Mouse (Mus musculus) midbrain, embryonic 16.5 days (tissue): ENCODE data around the gene Ski. TPM values are rescaled to one million over a fixed set of nuclear protein-coding genes. Genes with fewer than 3 reads are reported as not detected.

Experiments used
- ATAC-seq: fragments of 200-750 bp; cut with Nextera tagmentation; 2 replicates; pipeline ENCODE4 v1.8.0; 2017; ENCODE audit warnings: moderate TSS enrichment
- H3K27ac ChIP-seq: fragments of 300-500 bp; sonication (generic); 2 replicates; pipeline ENCODE4 v1.5.1; 2014; ENCODE audit warnings: mild to moderate bottlenecking, low read length, mixed read lengths
- H3K27me3 ChIP-seq: fragments of 300-500 bp; sonication (generic); 2 replicates; pipeline ENCODE4 v1.6.1; 2014; ENCODE audit warnings: low read depth, low read length, mixed read lengths; ENCODE audit not compliant: control insufficient read depth, insufficient read depth
- H3K36me3 ChIP-seq: fragments of 300-500 bp; sonication (generic); 2 replicates; pipeline ENCODE4 v1.6.1; 2014; ENCODE audit warnings: mild to moderate bottlenecking, low read length, moderate library complexity, mixed read lengths; ENCODE audit not compliant: control insufficient read depth, insufficient read depth
- H3K4me1 ChIP-seq: fragments of 300-500 bp; sonication (generic); 2 replicates; pipeline ENCODE4 v1.6.1; 2014; ENCODE audit warnings: mild to moderate bottlenecking, low read length, mixed read lengths; ENCODE audit not compliant: control insufficient read depth, insufficient read depth
- H3K4me2 ChIP-seq: fragments of 300-500 bp; sonication (generic); 2 replicates; pipeline ENCODE4 v1.6.1; 2014; ENCODE audit warnings: mild to moderate bottlenecking, low read length, mixed read lengths
- H3K4me3 ChIP-seq: fragments of 300-500 bp; sonication (generic); 2 replicates; pipeline ENCODE4 v1.5.1; 2014; ENCODE audit warnings: low read depth, mild to moderate bottlenecking, low read length, moderate library complexity, mixed read lengths
- H3K9ac ChIP-seq: fragments of 300-500 bp; sonication (generic); 2 replicates; pipeline ENCODE4 v1.6.1; 2014; ENCODE audit warnings: low read depth, low read length, mixed read lengths
- H3K9me3 ChIP-seq: fragments of 300-500 bp; sonication (generic); replicated peaks from 2 replicates; pipeline ENCODE4 v1.6.1; 2014; ENCODE audit warnings: mild to moderate bottlenecking, low read length, mixed read lengths; ENCODE audit not compliant: control insufficient read depth, poor library complexity, severe bottlenecking
- WGBS: fragments of 180-500 bp; shearing (Covaris S2); extraction: QIAGEN DNeasy Blood & Tissue Kit; methylation state at CpG from one replicate; pipeline ENCODE4 v1.1.7; 2014; 5-methylcytosine and 5-hydroxymethylcytosine counted together
- polyA plus RNA-seq: library from polyadenylated mRNA; unstranded; fragments of >200 nt; fragmentation: Nextera tagmentation; extraction: Ambion mirVana; gene quantifications from 2 replicates; pipeline ENCODE4 v1.2.1, GENCODE M21; 2015

Gene Ski
- polyA plus RNA-seq, 1 experiment from 2014 or later, result 9.6 TPM

DNA sequence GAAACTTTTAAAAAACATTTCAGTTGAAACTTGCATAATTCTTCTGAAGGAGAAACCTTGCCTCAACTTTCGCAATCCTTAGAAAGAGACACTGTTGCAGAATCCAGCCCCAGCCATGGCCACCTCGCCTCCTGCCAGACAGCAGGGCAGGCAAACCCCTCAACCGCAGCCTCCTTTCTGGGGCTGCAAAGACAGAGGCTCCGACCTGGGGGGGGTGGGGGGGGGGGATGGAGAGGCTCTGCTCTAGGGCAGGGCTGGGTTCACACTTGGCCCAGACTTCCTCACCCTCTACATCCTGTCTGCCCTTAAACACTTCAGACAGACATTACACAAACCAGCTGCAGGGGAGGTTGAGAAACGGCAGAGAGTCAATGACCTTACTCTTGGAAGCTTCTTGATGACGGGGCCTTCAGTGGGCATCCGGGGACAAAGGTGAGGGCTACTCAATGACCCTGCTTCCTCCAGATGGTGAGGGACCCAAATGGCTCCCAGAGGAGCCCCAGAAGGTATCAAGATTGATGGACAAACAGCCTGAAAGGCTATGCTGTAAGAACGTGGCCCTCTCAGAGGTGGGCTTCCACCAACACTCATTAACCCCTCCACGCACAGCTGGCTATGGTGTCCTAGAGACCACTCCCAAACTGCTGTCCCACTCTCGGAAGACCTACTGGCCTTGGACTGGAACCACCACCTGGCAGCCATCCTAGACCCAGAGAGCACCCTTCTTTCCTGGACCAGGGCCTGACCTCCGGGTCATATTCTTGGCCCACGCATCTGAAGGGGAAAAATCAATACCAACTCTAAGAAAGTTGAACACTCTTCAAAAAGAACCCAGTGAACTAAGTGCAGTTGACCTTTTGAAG, 4.9 kb downstream of the Ski start:
- Histone ChIP-seq H3K27ac (no peak overlapping the region), H3K4me3 (no peak overlapping the region), H3K27me3 (no peaks in the 10 kb centered on the region), H3K4me1 (peaks cover 71% of the 10 kb centered on the region), H3K9me3 (no peaks in the 10 kb centered on the region), H3K9ac (no peak overlapping the region), H3K36me3 (no peaks in the 10 kb centered on the region), H3K4me2 (no peak overlapping the region)
- WGBS, result 77% methylated on average over 12 of the region's 12 CpGs
- no peak for ATAC-seq

DNA sequence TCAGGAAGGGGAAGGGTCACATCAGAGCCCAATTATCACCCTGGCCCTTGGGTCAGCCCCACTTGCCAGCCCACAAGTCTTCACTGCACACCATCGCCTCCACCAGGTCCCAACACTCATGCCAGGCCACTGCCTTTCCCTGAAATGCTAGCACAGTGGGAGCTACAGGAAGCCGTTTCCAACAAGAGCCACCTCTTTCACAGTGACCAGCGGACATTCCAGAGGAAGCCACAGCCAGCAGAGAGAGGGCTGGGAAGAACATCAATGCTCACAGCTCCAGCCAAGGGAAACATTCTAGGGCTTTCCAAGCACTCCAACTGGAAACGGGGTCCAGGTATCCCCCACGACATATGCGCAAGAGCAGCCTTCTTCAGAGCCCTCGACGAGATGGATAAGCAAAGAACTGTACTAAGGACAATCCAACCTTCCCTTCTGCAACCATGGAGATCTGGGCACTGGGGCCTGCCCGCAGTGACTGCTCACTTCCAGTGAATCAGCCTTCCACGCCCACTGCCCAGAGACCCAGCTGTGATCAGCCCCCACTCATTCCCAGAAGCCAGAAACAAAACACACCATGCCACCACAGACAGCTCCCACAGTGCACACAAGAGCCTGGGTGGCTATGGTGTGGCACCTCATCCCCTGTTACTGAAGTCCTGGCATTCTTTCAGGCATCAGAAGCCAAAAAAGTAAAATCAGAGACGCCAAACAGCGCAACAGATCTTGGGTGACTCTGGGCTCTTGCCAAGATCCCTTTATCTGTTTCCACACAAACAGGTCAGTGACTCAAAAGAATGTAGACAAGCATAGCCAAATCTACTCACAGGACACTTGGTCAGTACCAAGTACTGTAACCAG, 6.4 kb downstream of the Ski start:
- Histone ChIP-seq H3K27me3 (no peaks in the 10 kb centered on the region), H3K9me3 (no peaks in the 10 kb centered on the region), H3K4me1 (peaks cover 67% of the 10 kb centered on the region), H3K36me3 (no peaks in the 10 kb centered on the region), H3K9ac (no peak overlapping the region), H3K27ac (peak overlapping the region; percentile 15; the same call in 1 of the 2 replicates), H3K4me3 (no peak overlapping the region), H3K4me2 (no peak overlapping the region)
- 68% methylated on average over 12 of the region's 12 CpGs for WGBS
- no peak for ATAC-seq

DNA sequence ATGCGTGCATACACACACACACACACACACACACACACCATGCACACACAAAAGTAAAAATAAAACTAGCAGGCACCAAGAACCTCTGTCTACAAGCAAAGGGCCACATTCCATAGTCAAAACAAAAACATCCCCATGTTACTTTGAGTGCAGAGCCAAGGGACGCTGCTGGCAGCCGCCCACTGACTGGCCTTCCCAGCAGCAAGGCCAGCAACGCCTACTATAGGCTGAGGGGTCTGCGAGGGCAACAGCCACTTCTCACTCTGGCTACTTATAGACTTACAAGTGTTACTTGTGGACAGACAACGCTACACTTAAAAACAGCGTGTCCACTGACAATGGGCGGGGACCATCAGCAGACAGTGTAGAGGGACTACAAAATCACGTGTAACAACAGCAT, 7.2 kb downstream of the Ski start:
- Histone ChIP-seq H3K4me1 (peaks cover 65% of the 10 kb centered on the region), H3K36me3 (no peaks in the 10 kb centered on the region), H3K9ac (no peak overlapping the region), H3K27me3 (no peaks in the 10 kb centered on the region), H3K9me3 (no peaks in the 10 kb centered on the region), H3K27ac (no peak overlapping the region), H3K4me3 (no peak overlapping the region), H3K4me2 (no peak overlapping the region)
- ATAC-seq, result no peak
- WGBS, result 58% methylated on average over 9 of the region's 9 CpGs

DNA sequence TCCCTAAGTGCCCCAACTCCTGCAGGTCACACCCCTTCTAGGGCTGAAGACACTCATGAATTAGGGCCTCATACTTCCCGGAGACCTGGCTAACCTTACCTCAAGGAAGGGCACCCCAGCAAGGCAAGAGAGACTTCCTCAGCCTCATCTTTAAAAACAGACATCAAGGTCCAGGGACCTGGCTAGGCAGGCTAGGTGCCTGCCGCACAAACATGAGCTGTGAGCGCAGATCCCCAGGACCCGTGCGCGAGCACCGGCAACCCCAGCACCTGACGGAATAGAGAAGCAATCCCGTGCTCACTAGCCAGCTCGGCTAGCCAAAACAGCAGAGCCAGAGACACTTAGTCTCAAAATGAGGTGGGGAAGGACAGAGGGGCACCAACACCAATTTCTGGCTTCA, 7.6 kb downstream of the Ski start:
- no peak overlapping the region for H3K4me3 ChIP-seq
- peaks cover 61% of the 10 kb centered on the region for H3K4me1 ChIP-seq
- no peak overlapping the region for H3K9ac ChIP-seq
- H3K9me3 ChIP-seq, result no peaks in the 10 kb centered on the region
- no peaks in the 10 kb centered on the region for H3K27me3 ChIP-seq
- no peak for ATAC-seq
- no peak overlapping the region for H3K27ac ChIP-seq
- 78% methylated on average over 10 of the region's 10 CpGs for WGBS
- no peaks in the 10 kb centered on the region for H3K36me3 ChIP-seq
- no peak overlapping the region for H3K4me2 ChIP-seq

DNA sequence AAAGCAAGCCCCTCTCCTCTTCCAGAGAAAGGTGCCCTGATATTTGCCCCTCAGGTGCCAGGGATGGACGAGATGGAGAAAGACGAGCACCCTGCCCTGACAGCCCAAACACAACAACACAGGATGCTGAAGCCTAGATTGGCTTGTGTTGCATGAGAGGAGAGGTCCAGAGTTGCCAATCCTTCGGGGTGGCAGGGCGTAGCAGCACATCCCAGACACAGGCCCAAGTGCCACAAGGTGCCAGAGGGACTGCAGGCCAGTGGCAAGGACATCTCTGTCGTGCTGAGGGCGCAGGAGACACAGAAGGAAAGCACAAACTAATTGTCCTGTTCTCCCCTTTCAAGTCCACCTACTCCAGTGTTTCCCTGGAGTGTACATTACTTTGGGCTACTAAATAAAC, 8.2 kb downstream of the Ski start:
- no peak overlapping the region for H3K4me3 ChIP-seq
- no peaks in the 10 kb centered on the region for H3K27me3 ChIP-seq
- H3K4me2 ChIP-seq, result no peak overlapping the region
- 80% methylated on average over 6 of the region's 6 CpGs for WGBS
- no peak overlapping the region for H3K27ac ChIP-seq
- ATAC-seq, result no peak
- no peak overlapping the region for H3K9ac ChIP-seq
- no peaks in the 10 kb centered on the region for H3K36me3 ChIP-seq
- H3K4me1 ChIP-seq, result peaks cover 55% of the 10 kb centered on the region
- no peaks in the 10 kb centered on the region for H3K9me3 ChIP-seq

DNA sequence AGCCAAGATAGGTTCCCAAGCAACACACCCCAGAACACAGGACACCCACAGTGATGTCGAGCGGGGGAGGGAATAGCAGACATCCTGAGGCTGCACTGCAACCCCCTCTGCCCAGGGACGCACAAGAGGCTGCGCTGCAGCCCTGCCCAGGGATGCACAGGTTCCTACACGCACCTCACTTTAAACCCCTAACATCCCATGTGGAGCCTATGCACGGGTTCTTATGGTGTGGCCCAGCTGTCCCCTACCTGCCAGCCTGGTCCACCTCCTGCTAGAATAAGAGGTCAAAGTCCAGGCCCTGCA, 8.7 kb downstream of the Ski start:
- H3K27ac ChIP-seq, result no peak overlapping the region
- 65% methylated on average over 6 of the region's 6 CpGs for WGBS
- no peaks in the 10 kb centered on the region for H3K36me3 ChIP-seq
- no peaks in the 10 kb centered on the region for H3K9me3 ChIP-seq
- no peak overlapping the region for H3K4me3 ChIP-seq
- H3K4me2 ChIP-seq, result peak overlapping the region; percentile 6; the same call in 1 of the 2 replicates
- H3K4me1 ChIP-seq, result peaks cover 50% of the 10 kb centered on the region
- no peak overlapping the region; the same call in 1 of the 2 replicates for H3K9ac ChIP-seq
- ATAC-seq, result no peak
- H3K27me3 ChIP-seq, result no peaks in the 10 kb centered on the region

DNA sequence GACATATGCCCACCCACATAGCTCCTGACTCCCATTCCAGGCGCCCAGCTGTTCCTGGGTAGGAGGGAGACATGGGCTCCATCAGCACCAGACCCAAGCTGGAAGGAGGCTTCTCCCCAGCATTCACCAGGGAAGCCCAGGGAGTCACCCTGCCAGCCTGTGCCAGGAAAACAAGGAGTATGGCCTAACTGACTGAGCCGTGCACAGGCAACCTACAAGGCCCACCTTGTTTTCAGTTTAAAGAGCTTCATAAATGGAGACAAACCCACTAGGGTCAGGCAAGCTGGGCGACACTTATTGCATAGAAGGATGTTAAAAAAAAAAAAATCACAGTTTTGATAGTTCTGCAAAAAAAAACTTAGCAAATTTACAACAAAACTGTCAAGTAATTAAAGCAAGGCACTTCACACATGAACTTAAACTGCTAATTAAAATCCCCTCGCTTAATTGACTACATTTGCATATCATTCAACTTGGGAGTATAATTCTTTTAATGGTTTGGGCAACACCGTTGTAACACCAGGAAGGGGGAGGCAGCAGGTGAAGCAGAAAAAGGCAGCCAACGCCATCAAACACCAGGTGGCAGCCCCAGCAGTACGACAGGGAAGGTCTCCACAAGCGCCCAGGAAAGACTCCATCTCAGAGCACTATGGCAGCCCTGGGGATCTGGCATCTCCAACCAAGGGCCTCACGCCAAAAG, 9.2 kb downstream of the Ski start:
- Histone ChIP-seq H3K4me1 (peaks cover 46% of the 10 kb centered on the region), H3K4me3 (no peak overlapping the region), H3K9ac (no peak overlapping the region; the same call in 1 of the 2 replicates), H3K36me3 (no peaks in the 10 kb centered on the region), H3K27ac (no peak overlapping the region), H3K27me3 (no peaks in the 10 kb centered on the region), H3K9me3 (no peaks in the 10 kb centered on the region), H3K4me2 (peak overlapping the region; percentile 6; the same call in 1 of the 2 replicates)
- WGBS, result 54% methylated on average over 9 of the region's 9 CpGs
- ATAC-seq, result no peak

DNA sequence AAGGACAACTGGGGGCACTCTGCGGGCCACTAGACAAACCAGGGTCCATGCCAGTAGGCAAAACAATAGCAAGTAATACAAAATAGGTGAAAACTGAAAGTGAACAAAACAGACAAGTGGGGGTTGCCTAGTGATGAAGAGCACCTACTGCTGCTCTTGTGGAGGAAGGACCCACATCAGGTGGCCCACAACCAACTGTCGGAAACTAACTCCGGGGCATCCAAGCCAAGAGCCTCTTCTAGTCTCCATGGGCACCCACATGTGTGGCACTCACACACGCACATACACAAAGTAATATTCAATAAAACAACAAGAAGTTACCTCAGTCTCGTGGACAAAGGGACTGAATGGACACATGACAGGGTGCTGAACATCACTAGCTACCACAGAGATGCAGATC, 12.9 kb downstream of the Ski start:
- Histone ChIP-seq H3K4me2 (no peak overlapping the region), H3K36me3 (no peaks in the 10 kb centered on the region), H3K27ac (no peak overlapping the region), H3K9ac (no peak overlapping the region), H3K27me3 (no peaks in the 10 kb centered on the region), H3K9me3 (no peaks in the 10 kb centered on the region), H3K4me1 (peaks cover 22% of the 10 kb centered on the region), H3K4me3 (no peak overlapping the region)
- WGBS, result 85% methylated on average over 5 of the region's 5 CpGs
- no peak for ATAC-seq
